Mouse (Mus musculus) stomach, embryonic 16.5 days (tissue): Measurements from ENCODE around the gene Cysltr2. TPM values are rescaled to one million over a fixed set of nuclear protein-coding genes. Genes with fewer than 3 reads are reported as not detected.

ENCODE experiments used
- ATAC-seq: fragments of 200-750 bp; cut with Nextera tagmentation; 2 replicates; pipeline ENCODE4 v1.8.0; 2017; ENCODE audit warnings: moderate number of reproducible peaks, moderate TSS enrichment; ENCODE audit not compliant: insufficient read depth, low FRiP score
- H3K27ac ChIP-seq: fragments of 300-500 bp; sonication (generic); 2 replicates; pipeline ENCODE4 v1.5.1; 2014; ENCODE audit warnings: low read length
- H3K27me3 ChIP-seq: fragments of 300-500 bp; sonication (generic); 2 replicates; pipeline ENCODE4 v1.6.1; 2014; ENCODE audit warnings: low read length, control low read depth, mixed read lengths; ENCODE audit not compliant: control insufficient read depth, insufficient read depth
- H3K36me3 ChIP-seq: fragments of 300-500 bp; sonication (generic); 2 replicates; pipeline ENCODE4 v1.6.1; 2014; ENCODE audit warnings: low read length; ENCODE audit not compliant: control insufficient read depth, insufficient read depth
- H3K4me1 ChIP-seq: fragments of 300-500 bp; sonication (generic); 2 replicates; pipeline ENCODE4 v1.6.1; 2014; ENCODE audit warnings: low read length, control low read depth, mixed read lengths; ENCODE audit not compliant: control insufficient read depth, insufficient read depth
- H3K4me2 ChIP-seq: fragments of 300-500 bp; sonication (generic); 2 replicates; pipeline ENCODE4 v1.6.1; 2014; ENCODE audit warnings: low read depth, low read length, mixed read lengths
- H3K4me3 ChIP-seq: fragments of 300-500 bp; sonication (generic); replicated peaks from 2 replicates; pipeline ENCODE4 v1.5.1; 2014; ENCODE audit warnings: mild to moderate bottlenecking, low read length
- H3K9ac ChIP-seq: fragments of 300-500 bp; sonication (generic); 2 replicates; pipeline ENCODE4 v1.6.1; 2014; ENCODE audit warnings: low read length
- H3K9me3 ChIP-seq: fragments of 300-500 bp; sonication (generic); replicated peaks from 2 replicates; pipeline ENCODE4 v1.6.1; 2016; ENCODE audit warnings: low read length, control low read depth; ENCODE audit not compliant: control insufficient read depth
- WGBS: fragments of 180-500 bp; shearing (Covaris S2); extraction: QIAGEN DNeasy Blood & Tissue Kit; methylation state at CpG from one replicate; pipeline ENCODE4 v1.1.7; 2014; 5-methylcytosine and 5-hydroxymethylcytosine counted together
- polyA plus RNA-seq: library from polyadenylated mRNA; unstranded; fragments of >200 nt; fragmentation: Nextera tagmentation; extraction: Ambion mirVana; gene quantifications from 2 replicates; pipeline ENCODE4 v1.2.1, GENCODE M21; 2015

The Cysltr2 gene
- polyA plus RNA-seq, 1 experiment from 2014 or later, result 0.22 TPM

DNA sequence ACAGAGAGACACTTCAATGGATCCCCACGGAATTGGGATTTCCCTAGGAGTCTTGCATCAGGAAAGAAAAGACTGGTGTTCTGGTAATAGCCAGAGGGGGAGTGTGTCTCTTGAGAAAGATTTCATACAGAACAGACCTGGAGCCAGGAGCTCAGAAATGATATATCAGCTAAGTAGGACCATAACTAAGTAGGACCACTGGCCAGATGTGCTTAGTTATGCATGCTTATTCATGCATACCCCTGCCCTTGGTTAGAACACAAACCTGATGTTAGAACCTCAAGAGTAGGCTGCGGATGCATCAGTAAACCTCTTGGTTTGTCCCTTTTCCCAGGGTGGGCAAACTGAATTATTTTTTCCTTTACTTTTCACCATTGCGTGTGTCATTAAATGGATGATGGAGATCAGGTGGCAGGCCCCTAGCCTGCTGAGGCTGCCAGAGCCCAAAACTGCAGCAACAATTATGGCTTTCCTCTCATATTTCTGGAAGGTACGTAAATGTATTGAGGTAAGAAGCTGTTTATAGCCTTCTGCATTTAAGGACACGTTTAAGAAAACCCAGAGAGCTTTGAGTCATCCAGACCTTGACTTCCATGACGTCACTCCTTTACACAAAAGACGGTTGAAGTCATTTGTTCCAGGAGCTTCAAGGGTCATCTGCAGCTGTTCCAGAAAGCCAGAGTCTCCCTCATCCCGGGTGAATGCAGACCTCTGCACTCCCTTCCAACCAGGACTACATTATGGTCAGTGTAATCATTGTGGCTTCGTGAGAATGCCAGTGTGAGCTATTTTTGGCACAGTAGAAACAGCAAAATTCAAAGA is 35.0 kb downstream of the Cysltr2 start:
- WGBS, result 45% methylated on average over 9 of the region's 9 CpGs
- Histone ChIP-seq H3K9me3 (no peaks in the 10 kb centered on the region), H3K27me3 (no peaks in the 10 kb centered on the region), H3K36me3 (no peaks in the 10 kb centered on the region), H3K4me3 (no peak overlapping the region), H3K9ac (no peak overlapping the region), H3K4me1 (no peaks in the 10 kb centered on the region), H3K27ac (no peak overlapping the region), H3K4me2 (no peak overlapping the region)
- ATAC-seq, result no peak

DNA sequence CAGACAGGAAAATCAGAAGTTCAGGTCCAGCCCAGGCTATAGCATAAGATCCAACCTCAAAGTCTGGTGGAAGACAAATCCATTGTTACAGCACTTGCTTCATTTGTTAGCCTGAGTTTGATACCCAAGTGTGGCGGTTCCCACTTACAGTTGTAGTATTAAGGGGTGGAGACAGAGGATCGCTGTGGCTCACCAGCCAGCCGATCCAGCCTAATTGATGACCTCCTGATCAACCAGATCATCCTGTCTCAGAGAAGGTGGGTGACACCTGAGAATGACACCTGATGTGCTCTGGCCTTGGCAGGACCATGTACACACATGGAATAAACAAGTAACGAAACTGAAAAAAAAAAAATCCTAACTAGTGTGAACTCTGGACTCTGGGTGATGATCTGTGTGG is 47.1 kb downstream of the Cysltr2 start:
- Histone ChIP-seq H3K4me3 (no peak overlapping the region), H3K9ac (no peak overlapping the region), H3K27me3 (no peaks in the 10 kb centered on the region), H3K4me1 (no peaks in the 10 kb centered on the region), H3K27ac (no peak overlapping the region), H3K4me2 (no peak overlapping the region), H3K36me3 (no peaks in the 10 kb centered on the region), H3K9me3 (no peaks in the 10 kb centered on the region)
- ATAC-seq, result no peak
- 88% methylated on average over 4 of the region's 4 CpGs for WGBS

DNA sequence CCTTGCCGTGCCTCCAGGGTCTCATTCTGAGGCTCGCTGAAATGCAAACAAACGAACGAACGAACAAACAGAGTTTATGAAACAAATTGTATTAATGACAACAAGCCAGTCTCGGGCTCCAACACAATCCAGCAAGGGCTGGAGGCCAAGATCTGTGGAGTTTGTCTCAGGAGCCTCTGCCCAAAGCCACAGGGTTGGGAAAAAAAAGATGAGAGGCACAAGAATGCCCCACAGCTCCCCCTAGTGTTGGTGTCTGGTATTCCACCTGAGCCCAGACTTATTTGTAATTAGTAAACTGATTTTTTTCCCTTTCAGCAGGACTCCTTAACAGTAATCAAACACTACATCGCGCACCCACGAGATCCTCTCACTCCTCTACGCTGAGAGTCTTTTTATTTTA is 48.6 kb downstream of the Cysltr2 start:
- Histone ChIP-seq H3K9ac (no peak overlapping the region), H3K4me2 (no peak overlapping the region), H3K4me3 (no peak overlapping the region), H3K27ac (no peak overlapping the region), H3K36me3 (no peaks in the 10 kb centered on the region), H3K9me3 (no peaks in the 10 kb centered on the region), H3K27me3 (no peaks in the 10 kb centered on the region), H3K4me1 (no peaks in the 10 kb centered on the region)
- WGBS, result 30% methylated on average over 10 of the region's 10 CpGs
- no peak; the same call in 1 of the 2 replicates for ATAC-seq

GRCm38 (mm10) chr14:72998111-72998510 is 50.8 kb downstream of the Cysltr2 start:
- H3K27me3 ChIP-seq, result no peaks in the 10 kb centered on the region
- 86% methylated on average over 6 of the region's 6 CpGs for WGBS
- ATAC-seq, result no peak

GRCm38 (mm10) chr14:72986044-72986443 is 62.9 kb downstream of the Cysltr2 start:
- ATAC-seq, result no peak
- Histone ChIP-seq H3K27me3 (no peaks in the 10 kb centered on the region), H3K27ac (no peak overlapping the region), H3K4me2 (no peak overlapping the region), H3K4me3 (no peak overlapping the region), H3K9ac (no peak overlapping the region), H3K4me1 (peaks cover 9% of the 10 kb centered on the region), H3K36me3 (no peaks in the 10 kb centered on the region), H3K9me3 (no peaks in the 10 kb centered on the region)
- 73% methylated on average over 2 of the region's 2 CpGs for WGBS

More at GRCm38 (mm10) chr14:72998111-72998510, 50.8 kb downstream of the Cysltr2 start:
- Histone ChIP-seq H3K4me3 (no peak overlapping the region), H3K9me3 (no peaks in the 10 kb centered on the region), H3K4me1 (no peaks in the 10 kb centered on the region), H3K36me3 (no peaks in the 10 kb centered on the region), H3K9ac (no peak overlapping the region), H3K27ac (no peak overlapping the region), H3K4me2 (no peak overlapping the region)

DNA sequence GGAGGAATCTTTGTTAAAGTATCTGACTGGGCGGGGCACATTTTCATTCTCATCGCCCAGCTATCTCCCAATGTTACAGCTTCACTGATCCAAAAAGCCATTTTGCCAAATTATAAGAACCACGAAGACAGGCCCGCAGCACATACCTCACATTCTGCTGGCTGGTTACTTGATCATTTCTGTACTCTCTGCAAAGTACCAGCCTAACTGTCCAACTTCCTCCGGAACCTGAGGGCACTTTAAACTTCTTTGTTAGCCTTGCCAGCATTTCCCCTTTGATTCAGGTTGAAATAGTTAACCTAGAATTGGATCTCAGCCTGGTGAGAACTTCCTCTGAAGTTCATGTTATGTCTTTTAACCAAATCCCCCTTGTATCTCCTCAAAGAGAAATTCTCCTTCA is 63.8 kb downstream of the Cysltr2 start:
- WGBS, result 87% methylated on average over 5 of the region's 5 CpGs
- H3K4me1 ChIP-seq, result peaks cover 9% of the 10 kb centered on the region

DNA sequence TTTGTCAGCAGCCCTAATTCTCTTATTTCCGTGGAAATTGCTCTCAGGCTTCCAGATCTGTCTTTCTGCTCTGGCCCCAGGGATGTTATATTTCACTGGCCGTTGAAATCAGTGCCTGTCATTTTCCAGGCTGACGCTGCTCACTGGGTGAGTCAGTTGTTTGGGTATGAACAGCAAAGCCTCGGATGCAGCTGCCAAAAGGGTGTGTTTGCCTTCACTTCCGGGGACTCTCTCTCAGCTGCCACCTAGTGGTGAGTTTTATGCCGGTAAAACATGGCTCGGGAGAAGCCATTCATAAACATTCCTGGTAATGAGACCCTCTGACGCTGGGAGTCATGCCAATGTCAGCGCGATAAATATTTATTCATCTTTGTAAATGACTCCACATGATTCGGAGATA is 65.5 kb downstream of the Cysltr2 start:
- Histone ChIP-seq H3K9ac (0 out of 2 replicates have a peak overlapping the region, but pooled peaks have one; percentile 39), H3K27me3 (no peaks in the 10 kb centered on the region), H3K4me3 (peak overlapping the region; percentile 23), H3K4me1 (peaks cover 9% of the 10 kb centered on the region), H3K27ac (peak overlapping the region; percentile 57), H3K4me2 (peak overlapping the region; percentile 54), H3K36me3 (no peaks in the 10 kb centered on the region), H3K9me3 (no peaks in the 10 kb centered on the region)
- ATAC-seq, result peak; percentile 85
- 3% methylated on average over 11 of the region's 11 CpGs for WGBS

More for the DNA sequence above, 63.8 kb downstream of the Cysltr2 start:
- H3K36me3 ChIP-seq, result no peaks in the 10 kb centered on the region
- H3K27ac ChIP-seq, result no peak overlapping the region
- ATAC-seq, result no peak
- no peaks in the 10 kb centered on the region for H3K9me3 ChIP-seq
- H3K4me2 ChIP-seq, result no peak overlapping the region
- H3K27me3 ChIP-seq, result no peaks in the 10 kb centered on the region
- no peak overlapping the region for H3K4me3 ChIP-seq
- H3K9ac ChIP-seq, result no peak overlapping the region

DNA sequence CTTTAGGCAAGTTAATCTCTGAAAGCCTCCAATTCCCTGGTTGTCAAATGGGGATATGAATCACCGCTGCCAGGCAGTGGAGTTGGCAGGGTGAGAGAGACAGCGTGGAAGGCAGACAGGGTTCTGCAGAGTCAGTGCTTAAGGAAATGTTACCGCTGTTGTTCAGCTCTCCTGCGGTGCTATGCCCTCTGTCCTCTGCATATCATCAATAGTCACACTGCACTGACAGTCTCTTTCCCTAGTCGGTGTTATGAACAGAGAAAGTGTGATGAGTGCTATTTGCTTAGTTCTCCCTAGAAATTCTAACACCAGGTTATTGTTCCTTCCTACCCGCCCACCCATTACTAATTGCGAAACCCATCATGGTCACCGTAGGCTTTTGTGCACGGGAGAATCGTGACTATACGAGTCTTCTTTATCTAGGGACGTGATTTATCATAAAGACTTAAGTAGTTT is 65.9 kb downstream of the Cysltr2 start:
- ATAC-seq, result peak; percentile 28; the same call in 1 of the 2 replicates
- Histone ChIP-seq H3K4me3 (peak overlapping the region; percentile 23), H3K4me2 (peak overlapping the region; percentile 54)

DNA sequence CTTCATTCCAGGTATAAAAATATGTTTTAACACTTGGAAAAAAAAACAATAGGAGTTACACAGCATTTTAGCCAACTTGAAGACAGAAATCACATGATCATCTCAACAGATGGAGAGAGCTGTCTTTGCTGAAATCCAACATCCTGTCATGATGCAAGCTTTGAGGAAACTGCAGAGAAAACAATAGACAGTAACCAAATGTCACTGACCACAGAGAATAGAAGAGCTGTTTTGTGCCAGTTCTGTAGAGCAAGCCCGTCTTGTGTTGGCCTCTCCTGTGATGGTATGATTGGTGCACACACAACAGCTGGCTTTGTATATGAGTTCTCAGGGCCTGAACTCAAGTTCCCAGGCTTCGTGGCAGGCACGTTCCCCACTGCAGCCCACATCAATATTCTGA is 68.2 kb downstream of the Cysltr2 start:
- H3K36me3 ChIP-seq, result no peaks in the 10 kb centered on the region
- no peak overlapping the region for H3K9ac ChIP-seq
- no peak overlapping the region for H3K27ac ChIP-seq
- H3K9me3 ChIP-seq, result no peaks in the 10 kb centered on the region
- ATAC-seq, result no peak
- H3K4me3 ChIP-seq, result no peak overlapping the region
- no peaks in the 10 kb centered on the region for H3K27me3 ChIP-seq
- no peak overlapping the region for H3K4me2 ChIP-seq
- WGBS, result 49% methylated on average over 3 of the region's 3 CpGs
- H3K4me1 ChIP-seq, result peaks cover 9% of the 10 kb centered on the region

More for the DNA sequence above, 65.9 kb downstream of the Cysltr2 start:
- Histone ChIP-seq H3K4me1 (peaks cover 9% of the 10 kb centered on the region), H3K27ac (peak overlapping the region; percentile 57), H3K36me3 (no peaks in the 10 kb centered on the region), H3K27me3 (no peaks in the 10 kb centered on the region), H3K9ac (peak overlapping the region; percentile 39; the same call in 1 of the 2 replicates), H3K9me3 (no peaks in the 10 kb centered on the region)
- WGBS, result 39% methylated on average over 12 of the region's 12 CpGs
